Mouse (Mus musculus): Measurements from ENCODE around the gene Zhx3. TPM values are rescaled to one million over a fixed set of nuclear protein-coding genes. Genes with fewer than 3 reads are reported as not detected.

Zhx3 gene
- total RNA-seq, 2 experiments from 2014 or later: 99.5 to 101 TPM

Other genes with a start within 250 kb of the Zhx3 start
- gene Top1, start 227.1 kb downstream of the Zhx3 start, total RNA-seq (2021): 10 to 100 TPM; 79.0 to 80.3 TPM
- 10 to 100 TPM; 90.6 to 99.5 TPM for gene Plcg1, start 141.7 kb downstream of the Zhx3 start, total RNA-seq (2021)
- gene Lpin3, start 7.7 kb upstream of the Zhx3 start, total RNA-seq (2021): 1 to 10 TPM in 1 of 2 experiments, under 1 TPM in 1; 0.89 to 1.6 TPM
- gene Emilin3, start 39.3 kb upstream of the Zhx3 start, total RNA-seq (2021): under 1 TPM; 0.18 to 0.25 TPM
- gene Chd6, start 236.1 kb upstream of the Zhx3 start, total RNA-seq (2021): 10 to 100 TPM; 56.1 to 61.2 TPM